Mouse (Mus musculus) left cerebral cortex, adult 18-20 months (tissue): ENCODE measurements around the gene Gm10665. TPM values are rescaled to one million over a fixed set of nuclear protein-coding genes. Genes with fewer than 3 reads are reported as not detected.
"Not testable (repeated sequence)": the region's sequence is repeated elsewhere in the genome, so short reads cannot be mapped to it uniquely, and the experiment has no call there.

ENCODE experiments used
- DNase-seq, 2 experiments: peaks; one replicate each; pipeline ENCODE4 v3.0.0; 2021 to 2022; ENCODE audit warnings: low spot score in 2 of 2, mixed read lengths in 1 of 2
- long read RNA-seq, 2 experiments: library from polyadenylated mRNA; stranded (forward); transcript quantifications; one replicate each; pipeline ENCODE4 v2.0.0; 2021
- total RNA-seq, 2 experiments: library from RNA; stranded (reverse); gene quantifications; 2 replicates each; pipeline ENCODE4 v1.2.3; 2021

Gene Gm10665
- not detected for total RNA-seq
- long read RNA-seq, experiment 1: 0 reads
- long read RNA-seq, experiment 2: 0 reads

DNA sequence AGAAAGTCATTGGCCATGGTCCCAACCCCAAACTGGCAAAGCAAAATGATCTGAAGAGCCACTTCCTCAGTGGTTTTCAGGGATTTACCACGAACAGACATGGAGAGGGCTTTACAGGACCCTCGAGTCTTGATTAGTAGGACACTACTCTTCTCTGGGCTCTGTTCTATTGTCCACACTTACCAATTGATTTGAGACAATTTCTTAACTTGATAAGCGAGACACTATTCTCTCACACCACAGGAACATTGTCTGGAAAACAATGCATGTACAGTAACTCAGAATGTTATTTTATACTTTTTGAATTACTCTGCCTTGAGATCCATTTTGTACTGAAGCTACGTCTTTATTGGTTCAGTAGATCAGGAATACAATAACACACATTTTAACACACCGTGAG is at the start of gene Gm10665:
Gene Gm10665, minus strand, starts transcription at position 101 of the 400 bp plus-strand sequence.
- DNase-seq: not testable (repeated sequence)

- not testable (repeated sequence) for DNase-seq
These were observed 35.7 kb upstream of the Gm10665 start, which contains the start of gene Vmn1r151 for GRCm38 (mm10) chr7:22499578-22499977. Gene Vmn1r151, minus strand, starts transcription at chr7:22499678.

DNA sequence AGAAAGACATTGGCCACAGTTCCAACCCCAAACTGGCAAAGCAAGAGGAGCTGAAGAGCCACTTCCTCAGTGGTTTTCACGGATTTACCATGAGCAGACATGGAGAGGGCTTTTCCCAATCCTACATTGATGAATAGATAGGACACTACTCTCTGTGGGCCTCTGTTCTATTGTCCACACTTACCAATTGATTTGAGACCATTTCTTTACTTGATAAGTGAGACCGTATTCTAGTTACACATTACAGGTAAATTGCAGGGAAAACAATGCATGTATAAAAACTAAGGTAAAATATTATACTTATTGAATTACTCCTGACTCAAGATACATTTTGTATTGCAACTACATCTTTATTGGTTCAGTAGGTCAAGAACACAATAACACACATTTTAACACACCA is 25.7 kb downstream of the Gm10665 start, which contains the start of gene Vmn1r149:
Gene Vmn1r149, minus strand, starts transcription at position 101 of the 400 bp plus-strand sequence.
- not testable (repeated sequence) for DNase-seq

DNA sequence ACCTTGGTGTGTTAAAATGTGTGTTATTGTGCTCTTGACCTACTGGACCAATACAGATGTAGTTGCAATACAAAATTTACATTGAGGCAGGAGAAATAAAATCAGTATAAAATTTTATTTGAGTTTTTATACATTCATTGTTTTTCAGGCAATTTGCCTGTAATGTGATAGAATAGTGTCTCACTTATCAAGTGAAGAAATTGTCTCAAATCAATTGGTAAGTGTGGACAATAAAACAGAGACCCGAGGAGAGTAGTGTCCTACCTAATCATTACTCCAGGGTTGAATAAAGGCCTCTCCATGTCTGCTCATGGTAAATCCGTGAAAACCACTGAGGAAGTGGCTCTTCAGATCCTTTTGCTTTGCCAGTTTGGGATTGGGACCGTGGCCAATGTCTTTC is 50.6 kb downstream of the Gm10665 start, which contains the start of gene Vmn1r148:
Gene Vmn1r148, plus strand, starts transcription at position 301 of the 400 bp plus-strand sequence.
- DNase-seq: not testable (repeated sequence)

Other genes with a start within 250 kb of the Gm10665 start
- gene Gm8453, start 234.6 kb downstream of the Gm10665 start, total RNA-seq: not detected
- not detected for gene Gm4187, start 134.4 kb downstream of the Gm10665 start, total RNA-seq
- gene Gm8660, start 93.0 kb downstream of the Gm10665 start, total RNA-seq: not detected
- not detected for gene Vmn1r148, start 50.5 kb downstream of the Gm10665 start, total RNA-seq
- not detected for gene Vmn1r149, start 25.8 kb downstream of the Gm10665 start, total RNA-seq
- not detected for gene Vmn1r151, start 35.6 kb upstream of the Gm10665 start, total RNA-seq
- gene Vmn1r152, start 58.9 kb upstream of the Gm10665 start, total RNA-seq: not detected
- not detected for gene Gm8677, start 70.8 kb upstream of the Gm10665 start, total RNA-seq
- gene Gm4201, start 101.3 kb upstream of the Gm10665 start, total RNA-seq: not detected
- gene Gm4565, start 124.1 kb upstream of the Gm10665 start, total RNA-seq: not detected
- gene Vmn1r155, start 193.9 kb upstream of the Gm10665 start, total RNA-seq: not detected
- gene Gm8693, start 228.2 kb upstream of the Gm10665 start, total RNA-seq: not detected